Mouse (Mus musculus) lung, embryonic 14.5 days (tissue): Measurements from ENCODE around the gene Mrpl24. TPM values are rescaled to one million over a fixed set of nuclear protein-coding genes. Genes with fewer than 3 reads are reported as not detected.

ENCODE experiments used
- ATAC-seq: fragments of 200-750 bp; cut with Nextera tagmentation; 2 replicates; pipeline ENCODE4 v1.8.0; 2017; ENCODE audit warnings: mild to moderate bottlenecking, moderate TSS enrichment, moderate library complexity; ENCODE audit not compliant: insufficient read depth
- DNase-seq: peaks from one replicate; pipeline ENCODE4 v3.0.0-alpha.2; 2015
- H3K27ac ChIP-seq: fragments of 300-500 bp; sonication (generic); 2 replicates; pipeline ENCODE4 v1.5.1; 2014; ENCODE audit warnings: low read depth, mild to moderate bottlenecking, moderate library complexity
- H3K27me3 ChIP-seq: fragments of 300-500 bp; sonication (generic); 2 replicates; pipeline ENCODE4 v1.6.1; 2014; ENCODE audit warnings: low read length, control low read depth; ENCODE audit not compliant: insufficient read depth
- H3K36me3 ChIP-seq: fragments of 300-500 bp; sonication (generic); 2 replicates; pipeline ENCODE4 v1.6.1; 2014; ENCODE audit warnings: control low read depth; ENCODE audit not compliant: insufficient read depth
- H3K4me1 ChIP-seq: fragments of 300-500 bp; sonication (generic); 2 replicates; pipeline ENCODE4 v1.6.1; 2014; ENCODE audit warnings: antibody characterized with exemption, control low read depth; ENCODE audit not compliant: insufficient read depth
- H3K4me2 ChIP-seq: fragments of 300-500 bp; sonication (generic); 2 replicates; pipeline ENCODE4 v1.6.1; 2014; ENCODE audit warnings: mild to moderate bottlenecking
- H3K4me3 ChIP-seq: fragments of 300-500 bp; sonication (generic); 2 replicates; pipeline ENCODE4 v1.5.1; 2014; ENCODE audit warnings: low read depth, low read length
- H3K9ac ChIP-seq: fragments of 300-500 bp; sonication (generic); 2 replicates; pipeline ENCODE4 v1.6.1; 2014
- H3K9me3 ChIP-seq: fragments of 300-500 bp; sonication (generic); 2 replicates; pipeline ENCODE4 v1.6.1; 2016; ENCODE audit warnings: low read depth, low read length, control low read depth
- CTCF ChIP-seq: IDR thresholded peaks from 2 replicates; pipeline ENCODE4 v1.5.1; 2016; ENCODE audit warnings: antibody characterized with exemption, low read depth
- WGBS: fragments of 180-500 bp; shearing (Covaris S2); extraction: QIAGEN DNeasy Blood & Tissue Kit; methylation state at CpG from one replicate; pipeline ENCODE4 v1.1.7; 2014; 5-methylcytosine and 5-hydroxymethylcytosine counted together
- polyA plus RNA-seq: library from polyadenylated mRNA; unstranded; fragments of >200 nt; fragmentation: Nextera tagmentation; extraction: Ambion mirVana; gene quantifications from 2 replicates; pipeline ENCODE4 v1.2.1, GENCODE M21; 2014

Gene Mrpl24
- polyA plus RNA-seq, 1 experiment from 2014 or later = 65.5 TPM

DNA sequence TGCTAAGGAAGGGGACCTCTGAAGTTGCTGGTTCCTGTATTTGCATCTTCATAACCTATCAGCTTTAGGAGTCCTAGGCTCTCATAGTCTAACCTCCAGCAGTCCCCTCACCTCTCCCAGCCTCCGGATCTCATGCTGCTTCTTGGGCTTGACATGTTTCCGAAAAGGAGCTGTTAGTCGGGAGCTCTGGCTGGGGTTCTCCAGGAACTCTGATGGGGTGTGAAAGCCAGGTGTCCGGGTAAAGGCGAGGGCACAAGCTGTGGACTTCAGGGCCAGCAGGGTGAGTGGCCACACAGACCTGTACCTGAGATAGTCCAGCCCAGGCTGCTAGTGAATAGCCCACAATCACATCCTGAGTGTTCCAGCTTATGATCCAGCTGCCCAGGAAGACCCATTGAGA, 8.1 kb downstream of the Mrpl24 start:
- no peak for TF ChIP-seq CTCF
- Histone ChIP-seq H3K27me3 (no peaks in the 10 kb centered on the region), H3K9me3 (no peaks in the 10 kb centered on the region), H3K9ac (no peak overlapping the region), H3K27ac (no peak overlapping the region), H3K4me2 (no peak overlapping the region), H3K4me1 (peaks cover 11% of the 10 kb centered on the region; the same call in 1 of the 2 replicates), H3K36me3 (peaks cover 66% of the 10 kb centered on the region), H3K4me3 (no peak overlapping the region)
- no peak for ATAC-seq
- 88% methylated on average over 5 of the region's 5 CpGs for WGBS
- no peak for DNase-seq

DNA sequence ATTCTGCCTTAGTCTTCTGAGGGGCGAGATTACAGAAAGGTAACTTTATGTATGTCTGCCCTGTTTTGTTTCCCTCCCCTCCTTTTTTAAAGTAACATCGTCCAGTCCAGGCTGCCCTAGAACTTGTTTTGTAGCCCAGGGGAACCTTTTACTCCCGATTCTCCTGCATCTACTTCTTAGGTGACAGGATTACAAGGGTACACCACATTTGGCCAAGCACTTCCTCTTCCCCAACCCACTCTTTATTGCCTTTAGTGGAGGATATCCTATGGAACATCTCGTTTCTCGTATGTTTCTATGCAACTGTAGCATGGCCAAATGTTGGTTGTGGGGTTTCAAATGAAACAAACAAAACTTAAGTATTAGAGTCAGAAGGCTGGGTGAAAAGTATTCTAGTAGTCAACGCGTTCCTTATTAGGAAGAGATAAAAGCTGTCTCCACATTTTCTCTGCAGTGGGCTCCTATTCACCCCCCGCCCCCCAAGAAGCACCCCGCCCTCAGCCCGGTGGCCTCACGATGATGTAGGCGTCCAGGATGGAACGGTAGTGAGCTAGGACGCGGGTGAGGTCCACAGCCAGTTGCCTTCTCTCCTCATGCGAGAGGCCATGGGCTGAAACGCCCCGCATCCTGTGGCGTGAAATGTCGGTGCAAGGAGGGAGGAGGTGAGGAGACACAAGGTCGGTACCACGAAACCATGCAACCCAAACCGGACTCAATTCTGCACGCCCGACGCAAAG, 10.2 kb downstream of the Mrpl24 start:
- Histone ChIP-seq H3K4me2 (peak overlapping the region; percentile 92), H3K9me3 (no peaks in the 10 kb centered on the region), H3K27ac (peak overlapping the region; percentile 86), H3K4me1 (peaks cover 11% of the 10 kb centered on the region; the same call in 1 of the 2 replicates), H3K36me3 (peaks cover 63% of the 10 kb centered on the region), H3K9ac (peak overlapping the region; percentile 92), H3K4me3 (peak overlapping the region; percentile 96), H3K27me3 (no peaks in the 10 kb centered on the region)
- ATAC-seq (peak; percentile 43; the same call in 1 of the 2 replicates), DNase-seq (no peak)
- no peak for TF ChIP-seq CTCF
- 5% methylated on average over 26 of the region's 26 CpGs for WGBS

DNA sequence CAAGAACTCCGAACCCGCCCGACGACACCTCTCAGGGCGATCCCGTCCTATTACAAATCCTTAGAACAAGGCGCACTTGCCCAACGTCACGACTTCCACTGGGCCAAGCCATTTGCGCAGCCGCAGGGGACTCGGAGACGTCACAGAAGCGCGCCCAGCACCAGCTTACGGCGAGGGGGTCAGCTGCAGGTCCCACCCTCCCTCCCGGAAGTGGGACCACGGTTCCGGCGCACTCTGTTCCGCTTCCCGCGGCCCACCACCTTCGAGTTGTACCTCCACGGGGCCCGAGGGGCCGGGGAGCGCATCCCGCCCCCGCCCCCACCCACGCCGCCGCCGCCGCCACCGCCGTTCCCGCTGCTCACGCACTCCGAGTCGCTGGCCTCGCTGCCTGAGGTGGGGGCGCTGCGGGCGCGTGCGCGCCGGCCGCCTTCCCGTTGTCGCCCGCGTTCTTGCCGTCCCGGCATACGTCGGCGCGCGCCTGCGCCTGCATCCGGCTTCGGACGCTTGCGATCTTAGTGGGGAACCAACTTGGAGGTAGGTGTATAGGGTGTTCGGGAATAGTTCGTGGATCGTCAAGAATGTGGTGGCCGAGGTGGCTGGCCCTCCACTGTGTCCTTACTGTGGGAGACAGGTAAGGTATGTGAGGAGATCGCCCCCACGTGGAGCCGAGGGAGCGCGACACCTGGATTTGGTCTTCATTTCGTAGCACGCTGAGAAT, 10.9 kb downstream of the Mrpl24 start, which contains the start of the genes Isg20l2 and Rrnad1:
TSS of gene Isg20l2 (plus strand) at position 237 of the 718 bp plus-strand sequence.
TSS of gene Rrnad1 (minus strand) at position 640 of the 718 bp plus-strand sequence.
- no peaks in the 10 kb centered on the region for H3K9me3 ChIP-seq
- H3K27me3 ChIP-seq = no peaks in the 10 kb centered on the region
- DNase-seq (peak; percentile 99), ATAC-seq (peak; percentile 97)
- H3K9ac ChIP-seq = peak within 1 kb of the TSS; percentile 92
- H3K36me3 ChIP-seq = peaks cover 63% of the 10 kb centered on the region
- peak within 1 kb of the TSS; percentile 92 for H3K4me2 ChIP-seq
- H3K4me1 ChIP-seq = peaks cover 11% of the 10 kb centered on the region; the same call in 1 of the 2 replicates
- peak within 1 kb of the TSS; percentile 86 for H3K27ac ChIP-seq
- under 1% methylated on average over 77 of the region's 78 CpGs for WGBS
- H3K4me3 ChIP-seq = peak within 1 kb of the TSS; percentile 96
- peak; percentile 72 for TF ChIP-seq CTCF

DNA sequence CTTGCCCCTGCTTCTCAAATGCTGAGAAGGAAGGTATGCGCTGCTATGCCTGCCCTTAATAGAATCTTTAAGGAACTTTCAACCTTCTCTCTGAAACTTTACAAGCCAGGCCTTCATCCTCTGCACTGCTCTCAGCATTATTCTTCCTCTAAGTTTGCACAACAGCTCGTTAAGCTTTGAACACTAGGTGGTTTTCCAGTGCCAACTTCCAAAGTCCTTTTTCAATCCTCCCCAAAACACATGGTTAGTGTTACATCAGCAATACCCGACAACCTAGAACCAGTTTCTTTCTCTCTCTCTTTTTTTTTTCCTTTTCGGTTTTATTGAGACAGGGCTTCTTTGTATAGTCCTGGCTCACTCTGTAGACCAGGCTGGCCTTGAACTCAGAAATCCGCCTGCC, 14.7 kb downstream of the Mrpl24 start:
- H3K9me3 ChIP-seq = no peaks in the 10 kb centered on the region
- H3K4me3 ChIP-seq = no peak overlapping the region
- ATAC-seq (no peak), DNase-seq (no peak)
- no peaks in the 10 kb centered on the region for H3K27me3 ChIP-seq
- no peak overlapping the region for H3K27ac ChIP-seq
- no peak for TF ChIP-seq CTCF
- H3K4me2 ChIP-seq = no peak overlapping the region
- H3K36me3 ChIP-seq = peaks cover 71% of the 10 kb centered on the region
- H3K4me1 ChIP-seq = peaks cover 9% of the 10 kb centered on the region; the same call in 1 of the 2 replicates
- H3K9ac ChIP-seq = no peak overlapping the region
- 80% methylated on average over 5 of the region's 5 CpGs for WGBS

DNA sequence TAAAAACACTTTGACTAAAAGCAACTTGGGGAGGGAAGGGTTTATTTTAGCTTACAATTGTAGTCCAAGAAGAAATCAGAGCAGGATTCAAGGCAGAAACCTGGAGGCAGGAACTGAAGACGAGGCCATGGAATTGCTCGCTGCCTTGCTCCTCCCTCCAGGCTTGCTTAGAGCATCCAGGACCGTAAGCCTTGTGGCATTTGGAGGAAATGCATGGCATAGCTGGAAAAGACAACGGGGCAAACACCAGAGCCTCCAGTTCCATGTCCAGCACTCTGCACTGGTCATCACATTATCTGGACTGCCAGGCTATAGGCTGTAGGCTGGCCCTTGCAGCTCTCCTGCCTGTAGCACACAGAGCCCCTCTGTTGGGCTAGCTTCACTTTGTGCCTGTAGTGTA, 15.2 kb downstream of the Mrpl24 start:
- no peak overlapping the region for H3K4me2 ChIP-seq
- DNase-seq = no peak
- 65% methylated on average over 4 of the region's 4 CpGs for WGBS
- no peak overlapping the region for H3K4me3 ChIP-seq
- no peak for TF ChIP-seq CTCF
- no peaks in the 10 kb centered on the region for H3K9me3 ChIP-seq
- H3K36me3 ChIP-seq = peaks cover 75% of the 10 kb centered on the region
- H3K27me3 ChIP-seq = no peaks in the 10 kb centered on the region
- no peak overlapping the region for H3K9ac ChIP-seq
- no peak overlapping the region for H3K27ac ChIP-seq
- H3K4me1 ChIP-seq = 0 out of 2 replicates have a peak, but pooled peaks cover 6% of the 10 kb centered on the region
- no peak for ATAC-seq

DNA sequence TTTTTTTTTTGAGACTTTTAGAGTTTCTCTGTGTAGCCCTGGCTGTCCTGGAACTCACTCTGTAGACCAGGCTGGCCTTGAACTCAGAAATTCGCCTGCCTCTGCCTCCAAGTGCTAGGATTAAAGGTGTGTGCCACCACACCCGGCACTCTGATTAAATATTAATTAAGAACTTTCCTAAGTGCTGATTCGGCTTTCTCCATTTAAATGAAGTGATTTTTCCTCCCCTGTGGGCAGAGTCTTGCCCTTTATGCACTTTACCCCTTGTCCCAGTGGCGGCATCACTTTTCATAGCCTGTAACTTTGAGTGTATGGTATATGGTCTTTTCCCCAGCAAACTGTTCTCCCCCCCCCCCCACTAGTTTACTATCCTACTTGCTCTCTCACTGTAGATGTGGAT, 15.9 kb downstream of the Mrpl24 start:
- Histone ChIP-seq H3K4me3 (no peak overlapping the region), H3K36me3 (peaks cover 82% of the 10 kb centered on the region)
- WGBS = 69% methylated on average over 4 of the region's 4 CpGs

DNA sequence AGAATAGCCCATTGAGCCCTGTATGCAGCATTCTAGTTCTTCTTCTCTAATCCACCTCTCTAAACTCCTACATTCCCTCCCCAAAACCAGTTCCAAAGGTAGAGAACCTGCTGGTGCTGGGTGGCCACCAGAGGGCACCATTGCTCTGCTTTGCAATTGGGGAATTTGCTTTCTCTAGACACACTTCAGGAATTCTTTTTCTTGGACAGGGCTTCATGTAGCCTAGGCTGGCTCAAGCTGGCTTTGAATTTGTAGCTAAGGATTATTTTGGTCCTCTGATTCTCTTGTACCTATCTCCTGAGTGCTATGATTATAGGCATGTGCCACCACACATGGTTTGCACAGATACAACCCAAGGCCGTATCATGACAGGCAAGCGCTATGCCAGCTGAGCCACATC, 16.5 kb downstream of the Mrpl24 start:
- Histone ChIP-seq H3K9me3 (no peaks in the 10 kb centered on the region), H3K4me3 (no peak overlapping the region), H3K4me2 (no peak overlapping the region), H3K9ac (no peak overlapping the region), H3K36me3 (peaks cover 88% of the 10 kb centered on the region), H3K27ac (no peak overlapping the region), H3K27me3 (no peaks in the 10 kb centered on the region), H3K4me1 (0 out of 2 replicates have a peak, but pooled peaks cover 6% of the 10 kb centered on the region)
- WGBS = 96% methylated on average over 2 of the region's 2 CpGs
- ATAC-seq (peak; percentile 48), DNase-seq (peak; percentile 95)
- peak; percentile 96 for TF ChIP-seq CTCF

More for the DNA sequence above, 15.9 kb downstream of the Mrpl24 start:
- Histone ChIP-seq H3K4me2 (no peak overlapping the region), H3K9ac (no peak overlapping the region), H3K9me3 (no peaks in the 10 kb centered on the region), H3K27ac (no peak overlapping the region), H3K4me1 (0 out of 2 replicates have a peak, but pooled peaks cover 6% of the 10 kb centered on the region), H3K27me3 (no peaks in the 10 kb centered on the region)
- no peak for TF ChIP-seq CTCF
- ATAC-seq (no peak), DNase-seq (no peak)
